Mouse (Mus musculus): ENCODE results near the gene Fpgt. TPM values are rescaled to one million over a fixed set of nuclear protein-coding genes. Genes with fewer than 3 reads are reported as not detected.

Gene Fpgt
- total RNA-seq (2014; fragmentation: Nextera tagmentation), result 35.7 and 38.1 TPM in 2 replicates
- 44.3 and 47.9 TPM in 2 replicates for total RNA-seq (2017)
- 0.88 and 1.5 TPM in 2 replicates for polyA plus RNA-seq (2012)

GRCm38 (mm10) chr3:155093116-155093956, at the start of gene Fpgt, which contains the start of gene Lrriq3:
Fpgt (minus strand) TSS chr3:155093403.
Lrriq3 (plus strand) TSS chr3:155093434.
- DNase-seq (ENCODE audit: low spot score), result peak; percentile 80
- Histone ChIP-seq H3K9me3 (replicated peaks) (no peaks in the 10 kb centered on the region), H3K4me3 (ENCODE audit: low read depth, low read length) (peak within 1 kb of the TSS; percentile 78), H3K36me3 (replicated peaks) (peaks cover 4% of the 10 kb centered on the region), H3K27me3 (ENCODE audit: insufficient read depth, low read length) (no peaks in the 10 kb centered on the region), H3K4me1 (ENCODE audit: insufficient read depth, low read depth, low read length) (peaks cover 12% of the 10 kb centered on the region)
- peak; percentile 93 for ATAC-seq (ENCODE audit: extremely low read depth, insufficient number of reproducible peaks, low FRiP score, poor library complexity, severe bottlenecking)
- no peak for TF ChIP-seq GATA2 (IDR thresholded peaks at IDR 0.05; ENCODE audit: borderline replicate concordance, low read depth, low read length)
- no peak for TF ChIP-seq GATA1 (IDR thresholded peaks at IDR 0.05; ENCODE audit: borderline replicate concordance, low read length)
- TF ChIP-seq TAL1 (conservative IDR thresholded peaks at IDR 0.05; ENCODE audit: low read depth, low read length), result no peak
- TF ChIP-seq CTCF (IDR thresholded peaks at IDR 0.05; ENCODE audit: low read depth, low read length), result no peak
- no peak for TF ChIP-seq POLR2AphosphoS5 (IDR thresholded peaks at IDR 0.05; ENCODE audit: insufficient replicate concordance, low read depth, low read length)

GRCm38 (mm10) chr3:155141047-155141446, 47.8 kb upstream of the Fpgt start:
- H3K4me3 ChIP-seq (ENCODE audit: low read depth, low read length), result no peak overlapping the region
- ATAC-seq (ENCODE audit: extremely low read depth, insufficient number of reproducible peaks, low FRiP score, poor library complexity, severe bottlenecking) (no peak), DNase-seq (ENCODE audit: low spot score) (no peak)
- no peak for TF ChIP-seq GATA2 (IDR thresholded peaks at IDR 0.05; ENCODE audit: borderline replicate concordance, low read depth, low read length)
- no peak for TF ChIP-seq GATA1 (IDR thresholded peaks at IDR 0.05; ENCODE audit: borderline replicate concordance, low read length)
- TF ChIP-seq CTCF (IDR thresholded peaks at IDR 0.05; ENCODE audit: low read depth, low read length), result no peak
- H3K27me3 ChIP-seq (ENCODE audit: insufficient read depth, low read length), result no peaks in the 10 kb centered on the region
- peaks cover 2% of the 10 kb centered on the region; the same call in 1 of the 2 replicates for H3K9me3 ChIP-seq (replicated peaks)
- H3K4me1 ChIP-seq (ENCODE audit: insufficient read depth, low read depth, low read length), result no peaks in the 10 kb centered on the region
- no peaks in the 10 kb centered on the region for H3K36me3 ChIP-seq (replicated peaks)

- no peak for ATAC-seq (ENCODE audit: extremely low read depth, insufficient number of reproducible peaks, low FRiP score, poor library complexity, severe bottlenecking)
- no peak overlapping the region for H3K4me3 ChIP-seq (ENCODE audit: low read depth, low read length)
- no peak for TF ChIP-seq TAL1 (conservative IDR thresholded peaks at IDR 0.05; ENCODE audit: low read depth, low read length)
- no peak for TF ChIP-seq GATA1 (IDR thresholded peaks at IDR 0.05; ENCODE audit: borderline replicate concordance, low read length)
- TF ChIP-seq GATA2 (IDR thresholded peaks at IDR 0.05; ENCODE audit: borderline replicate concordance, low read depth, low read length), result no peak
- TF ChIP-seq CTCF (IDR thresholded peaks at IDR 0.05; ENCODE audit: low read depth, low read length), result no peak
- TF ChIP-seq POLR2AphosphoS5 (IDR thresholded peaks at IDR 0.05; ENCODE audit: insufficient replicate concordance, low read depth, low read length), result no peak
- no peaks in the 10 kb centered on the region for H3K4me1 ChIP-seq (ENCODE audit: insufficient read depth, low read depth, low read length)
- H3K36me3 ChIP-seq (replicated peaks), result no peaks in the 10 kb centered on the region
- DNase-seq (ENCODE audit: low spot score), result no peak
- no peaks in the 10 kb centered on the region for H3K27me3 ChIP-seq (ENCODE audit: insufficient read depth, low read length)
- peaks cover 2% of the 10 kb centered on the region; the same call in 1 of the 2 replicates for H3K9me3 ChIP-seq (replicated peaks)
Measured at GRCm38 (mm10) chr3:155137737-155138136, 44.5 kb upstream of the Fpgt start.

GRCm38 (mm10) chr3:155105957-155106356, 12.8 kb upstream of the Fpgt start:
- ATAC-seq (ENCODE audit: extremely low read depth, insufficient number of reproducible peaks, low FRiP score, poor library complexity, severe bottlenecking) (no peak), DNase-seq (ENCODE audit: low spot score) (no peak)
- no peak for TF ChIP-seq CTCF (IDR thresholded peaks at IDR 0.05; ENCODE audit: low read depth, low read length)
- no peak for TF ChIP-seq GATA1 (IDR thresholded peaks at IDR 0.05; ENCODE audit: borderline replicate concordance, low read length)
- Histone ChIP-seq H3K36me3 (replicated peaks) (no peaks in the 10 kb centered on the region), H3K27me3 (ENCODE audit: insufficient read depth, low read length) (no peaks in the 10 kb centered on the region), H3K4me3 (ENCODE audit: low read depth, low read length) (no peak overlapping the region), H3K4me1 (ENCODE audit: insufficient read depth, low read depth, low read length) (no peaks in the 10 kb centered on the region), H3K9me3 (replicated peaks) (no peaks in the 10 kb centered on the region)

- no peak for ATAC-seq (ENCODE audit: extremely low read depth, insufficient number of reproducible peaks, low FRiP score, poor library complexity, severe bottlenecking)
- H3K27me3 ChIP-seq (ENCODE audit: insufficient read depth, low read length), result no peaks in the 10 kb centered on the region
- H3K4me3 ChIP-seq (ENCODE audit: low read depth, low read length), result no peak overlapping the region
Measured at GRCm38 (mm10) chr3:155099266-155099665, 6.1 kb upstream of the Fpgt start.

GRCm38 (mm10) chr3:155092081-155092480, 1.1 kb downstream of the Fpgt start:
- Histone ChIP-seq H3K27me3 (ENCODE audit: insufficient read depth, low read length) (no peaks in the 10 kb centered on the region), H3K9me3 (replicated peaks) (no peaks in the 10 kb centered on the region), H3K4me3 (ENCODE audit: low read depth, low read length) (peak overlapping the region; percentile 78), H3K4me1 (ENCODE audit: insufficient read depth, low read depth, low read length) (peaks cover 12% of the 10 kb centered on the region), H3K36me3 (replicated peaks) (peaks cover 12% of the 10 kb centered on the region)
- no peak for ATAC-seq (ENCODE audit: extremely low read depth, insufficient number of reproducible peaks, low FRiP score, poor library complexity, severe bottlenecking)
- no peak for TF ChIP-seq POLR2AphosphoS5 (IDR thresholded peaks at IDR 0.05; ENCODE audit: insufficient replicate concordance, low read depth, low read length)
- TF ChIP-seq GATA1 (IDR thresholded peaks at IDR 0.05; ENCODE audit: borderline replicate concordance, low read length), result no peak
- no peak for TF ChIP-seq TAL1 (conservative IDR thresholded peaks at IDR 0.05; ENCODE audit: low read depth, low read length)
- no peak for TF ChIP-seq CTCF (IDR thresholded peaks at IDR 0.05; ENCODE audit: low read depth, low read length)
- TF ChIP-seq GATA2 (IDR thresholded peaks at IDR 0.05; ENCODE audit: borderline replicate concordance, low read depth, low read length), result no peak
- DNase-seq (ENCODE audit: low spot score), result no peak

More at GRCm38 (mm10) chr3:155099266-155099665, 6.1 kb upstream of the Fpgt start:
- no peaks in the 10 kb centered on the region for H3K36me3 ChIP-seq (replicated peaks)
- no peaks in the 10 kb centered on the region for H3K9me3 ChIP-seq (replicated peaks)
- TF ChIP-seq CTCF (IDR thresholded peaks at IDR 0.05; ENCODE audit: low read depth, low read length), result no peak
- TF ChIP-seq POLR2AphosphoS5 (IDR thresholded peaks at IDR 0.05; ENCODE audit: insufficient replicate concordance, low read depth, low read length), result no peak
- TF ChIP-seq GATA2 (IDR thresholded peaks at IDR 0.05; ENCODE audit: borderline replicate concordance, low read depth, low read length), result no peak
- no peak for TF ChIP-seq TAL1 (conservative IDR thresholded peaks at IDR 0.05; ENCODE audit: low read depth, low read length)
- TF ChIP-seq GATA1 (IDR thresholded peaks at IDR 0.05; ENCODE audit: borderline replicate concordance, low read length), result no peak
- no peaks in the 10 kb centered on the region for H3K4me1 ChIP-seq (ENCODE audit: insufficient read depth, low read depth, low read length)
- no peak for DNase-seq (ENCODE audit: low spot score)
